Mouse (Mus musculus) bone marrow macrophage, adult 2 months (primary cell): ENCODE results near the gene 1110004F10Rik.

Experiments used
- CTCF ChIP-seq: IDR thresholded peaks from 2 replicates; pipeline ENCODE4 v1.5.1; 2012; ENCODE audit warnings: low read depth, mild to moderate bottlenecking, low read length, moderate library complexity
- POLR2A ChIP-seq: IDR thresholded peaks from 2 replicates; pipeline ENCODE4 v1.6.1; 2012; ENCODE audit warnings: mild to moderate bottlenecking, low read depth, low read length, borderline replicate concordance

- TF ChIP-seq CTCF: no peak
- TF ChIP-seq POLR2A: no peak
Observed at GRCm38 (mm10) chr7:116124057-116124456, 84.9 kb downstream of the 1110004F10Rik start.
